Mouse (Mus musculus): Measurements from ENCODE around the gene Tcn2.

Tcn2 gene

GRCm38 (mm10) chr11:3930019-3930418 lies 1.9 kb downstream of the Tcn2 start:
- 75% methylated on average over 4 of the region's 4 CpGs for WGBS

- WGBS, result 94% methylated on average over 10 of the region's 10 CpGs
Measured at GRCm38 (mm10) chr11:3925916-3926315, 6.0 kb downstream of the Tcn2 start.

GRCm38 (mm10) chr11:3922731-3923130 lies 9.2 kb downstream of the Tcn2 start:
- 96% methylated on average over 6 of the region's 6 CpGs for WGBS

GRCm38 (mm10) chr11:3922115-3922514 lies 9.8 kb downstream of the Tcn2 start:
- WGBS, result 92% methylated on average over 9 of the region's 9 CpGs

GRCm38 (mm10) chr11:3921281-3921850 lies 10.6 kb downstream of the Tcn2 start:
- WGBS, result 21% methylated on average over 8 of the region's 8 CpGs

- WGBS, result 95% methylated on average over 7 of the region's 7 CpGs
Measured at GRCm38 (mm10) chr11:3920476-3920875, 11.5 kb downstream of the Tcn2 start.

- 27% methylated on average over 1 of the region's 1 CpGs for WGBS
Measured at GRCm38 (mm10) chr11:3918738-3919137, 13.2 kb downstream of the Tcn2 start.

- WGBS, result 1% methylated on average over 28 of the region's 28 CpGs
Measured at GRCm38 (mm10) chr11:3914109-3914840, 17.7 kb downstream of the Tcn2 start, which contains the start of gene Slc35e4. TSS of gene Slc35e4 (minus strand) at chr11:3914664.

- WGBS, result under 1% methylated on average over 65 of the region's 65 CpGs
Measured at GRCm38 (mm10) chr11:3913316-3914108, 18.4 kb downstream of the Tcn2 start.

- 3% methylated on average over 16 of the region's 16 CpGs for WGBS
Measured at GRCm38 (mm10) chr11:3912875-3913271, 19.1 kb downstream of the Tcn2 start.

GRCm38 (mm10) chr11:3912100-3912874 lies 19.7 kb downstream of the Tcn2 start:
- 6% methylated on average over 19 of the region's 19 CpGs for WGBS

GRCm38 (mm10) chr11:3911440-3911839 lies 20.5 kb downstream of the Tcn2 start:
- WGBS, result 51% methylated on average over 6 of the region's 6 CpGs

GRCm38 (mm10) chr11:3910513-3911310 lies 21.2 kb downstream of the Tcn2 start:
- WGBS, result 33% methylated on average over 5 of the region's 5 CpGs

- 80% methylated on average over 4 of the region's 4 CpGs for WGBS
Measured at GRCm38 (mm10) chr11:3909236-3909635, 22.7 kb downstream of the Tcn2 start.

GRCm38 (mm10) chr11:3905446-3905845 lies 26.5 kb downstream of the Tcn2 start:
- WGBS, result 88% methylated on average over 1 of the region's 1 CpGs

- WGBS, result 89% methylated on average over 6 of the region's 6 CpGs
Measured at GRCm38 (mm10) chr11:3904673-3905072, 27.3 kb downstream of the Tcn2 start.

GRCm38 (mm10) chr11:3903046-3903445 lies 28.9 kb downstream of the Tcn2 start:
- 56% methylated on average over 5 of the region's 5 CpGs for WGBS

GRCm38 (mm10) chr11:3902516-3902915 lies 29.4 kb downstream of the Tcn2 start:
- WGBS, result 82% methylated on average over 3 of the region's 3 CpGs

GRCm38 (mm10) chr11:3900296-3900695 lies 31.7 kb downstream of the Tcn2 start:
- WGBS, result 59% methylated on average over 6 of the region's 6 CpGs

- 67% methylated on average over 1 of the region's 1 CpGs for WGBS
Measured at GRCm38 (mm10) chr11:3895933-3896332, 36.0 kb downstream of the Tcn2 start.

GRCm38 (mm10) chr11:3895458-3895857 lies 36.5 kb downstream of the Tcn2 start:
- 4% methylated on average over 10 of the region's 10 CpGs for WGBS
